Mouse (Mus musculus): Measurements from ENCODE around the gene Adgrl3. TPM values are rescaled to one million over a fixed set of nuclear protein-coding genes. Genes with fewer than 3 reads are reported as not detected.

Adgrl3 gene
- polyA plus RNA-seq, 1 experiment from 2014 or later = 9.0 TPM

- 81% methylated on average over 1 of the region's 1 CpGs for WGBS
- DNase-seq (ENCODE audit: low spot score) = no peak
- Histone ChIP-seq H3K27ac (no peak overlapping the region), H3K4me1 (no peaks in the 10 kb centered on the region), H3K36me3 (no peaks in the 10 kb centered on the region), H3K27me3 (ENCODE audit: insufficient read depth, poor library complexity, severe bottlenecking) (no peaks in the 10 kb centered on the region), H3K4me3 (no peak overlapping the region), H3K9me3 (no peaks in the 10 kb centered on the region)
Observed at GRCm38 (mm10) chr5:81568743-81569142, 548.8 kb downstream of the Adgrl3 start.

GRCm38 (mm10) chr5:81582886-81583285, 562.9 kb downstream of the Adgrl3 start:
- no peaks in the 10 kb centered on the region for H3K27me3 ChIP-seq (ENCODE audit: insufficient read depth, poor library complexity, severe bottlenecking)
- no peak overlapping the region for H3K27ac ChIP-seq
- 91% methylated on average over 5 of the region's 5 CpGs for WGBS

GRCm38 (mm10) chr5:81583425-81583824, 563.5 kb downstream of the Adgrl3 start:
- Histone ChIP-seq H3K4me1 (no peaks in the 10 kb centered on the region), H3K4me3 (no peak overlapping the region), H3K36me3 (no peaks in the 10 kb centered on the region), H3K27ac (no peak overlapping the region), H3K9me3 (no peaks in the 10 kb centered on the region), H3K27me3 (ENCODE audit: insufficient read depth, poor library complexity, severe bottlenecking) (no peaks in the 10 kb centered on the region)
- DNase-seq (ENCODE audit: low spot score) = no peak
- WGBS = 41% methylated on average over 3 of the region's 3 CpGs

More at GRCm38 (mm10) chr5:81582886-81583285, 562.9 kb downstream of the Adgrl3 start:
- H3K4me1 ChIP-seq = no peaks in the 10 kb centered on the region
- no peak for DNase-seq (ENCODE audit: low spot score)
- H3K9me3 ChIP-seq = no peaks in the 10 kb centered on the region
- no peaks in the 10 kb centered on the region for H3K36me3 ChIP-seq
- H3K4me3 ChIP-seq = no peak overlapping the region

- H3K4me3 ChIP-seq = no peak overlapping the region
- no peaks in the 10 kb centered on the region for H3K36me3 ChIP-seq
- no peaks in the 10 kb centered on the region for H3K27me3 ChIP-seq (ENCODE audit: insufficient read depth, poor library complexity, severe bottlenecking)
- H3K9me3 ChIP-seq = no peaks in the 10 kb centered on the region
- no peaks in the 10 kb centered on the region for H3K4me1 ChIP-seq
- 74% methylated on average over 3 of the region's 3 CpGs for WGBS
- no peak overlapping the region for H3K27ac ChIP-seq
- DNase-seq (ENCODE audit: low spot score) = no peak
Observed at GRCm38 (mm10) chr5:81584945-81585344, 565.0 kb downstream of the Adgrl3 start.

- no peak for DNase-seq (ENCODE audit: low spot score)
- 76% methylated on average over 14 of the region's 14 CpGs for WGBS
- H3K4me1 ChIP-seq = peaks cover 7% of the 10 kb centered on the region; the same call in 1 of the 2 replicates
- no peak overlapping the region for H3K27ac ChIP-seq
- no peaks in the 10 kb centered on the region for H3K36me3 ChIP-seq
- no peak overlapping the region for H3K4me3 ChIP-seq
- no peaks in the 10 kb centered on the region for H3K27me3 ChIP-seq (ENCODE audit: insufficient read depth, poor library complexity, severe bottlenecking)
- no peaks in the 10 kb centered on the region for H3K9me3 ChIP-seq
Observed at GRCm38 (mm10) chr5:81590005-81590694, 570.2 kb downstream of the Adgrl3 start.

- H3K4me1 ChIP-seq = peaks cover 7% of the 10 kb centered on the region; the same call in 1 of the 2 replicates
- H3K27me3 ChIP-seq (ENCODE audit: insufficient read depth, poor library complexity, severe bottlenecking) = no peaks in the 10 kb centered on the region
- no peak overlapping the region for H3K27ac ChIP-seq
- no peak for DNase-seq (ENCODE audit: low spot score)
- no peaks in the 10 kb centered on the region for H3K36me3 ChIP-seq
- H3K9me3 ChIP-seq = no peaks in the 10 kb centered on the region
- no peak overlapping the region for H3K4me3 ChIP-seq
- WGBS = 27% methylated on average over 3 of the region's 3 CpGs
Observed at GRCm38 (mm10) chr5:81591481-81591880, 571.5 kb downstream of the Adgrl3 start.

- no peaks in the 10 kb centered on the region for H3K27me3 ChIP-seq (ENCODE audit: insufficient read depth, poor library complexity, severe bottlenecking)
- peaks cover 7% of the 10 kb centered on the region; the same call in 1 of the 2 replicates for H3K4me1 ChIP-seq
- WGBS = 84% methylated on average over 1 of the region's 1 CpGs
- no peak for DNase-seq (ENCODE audit: low spot score)
- no peaks in the 10 kb centered on the region for H3K9me3 ChIP-seq
- no peaks in the 10 kb centered on the region for H3K36me3 ChIP-seq
- H3K4me3 ChIP-seq = no peak overlapping the region
- no peak overlapping the region for H3K27ac ChIP-seq
Observed at GRCm38 (mm10) chr5:81593396-81593995, 573.6 kb downstream of the Adgrl3 start.

- DNase-seq (ENCODE audit: low spot score) = no peak
- Histone ChIP-seq H3K4me1 (no peaks in the 10 kb centered on the region), H3K27me3 (ENCODE audit: insufficient read depth, poor library complexity, severe bottlenecking) (no peaks in the 10 kb centered on the region), H3K36me3 (no peaks in the 10 kb centered on the region), H3K9me3 (no peaks in the 10 kb centered on the region), H3K27ac (no peak overlapping the region), H3K4me3 (no peak overlapping the region)
- WGBS = 64% methylated on average over 6 of the region's 6 CpGs
Observed at GRCm38 (mm10) chr5:81598041-81598440, 578.1 kb downstream of the Adgrl3 start.

GRCm38 (mm10) chr5:81602889-81603288, 583.0 kb downstream of the Adgrl3 start:
- Histone ChIP-seq H3K4me3 (no peak overlapping the region), H3K9me3 (no peaks in the 10 kb centered on the region), H3K27me3 (ENCODE audit: insufficient read depth, poor library complexity, severe bottlenecking) (no peaks in the 10 kb centered on the region), H3K27ac (no peak overlapping the region), H3K36me3 (no peaks in the 10 kb centered on the region), H3K4me1 (no peaks in the 10 kb centered on the region)
- 89% methylated on average over 4 of the region's 4 CpGs for WGBS
- no peak for DNase-seq (ENCODE audit: low spot score)

GRCm38 (mm10) chr5:81605646-81606045, 585.7 kb downstream of the Adgrl3 start:
- no peak for DNase-seq (ENCODE audit: low spot score)
- Histone ChIP-seq H3K36me3 (no peaks in the 10 kb centered on the region), H3K4me1 (0 out of 2 replicates have a peak, but pooled peaks cover 5% of the 10 kb centered on the region)

GRCm38 (mm10) chr5:81610223-81610622, 590.3 kb downstream of the Adgrl3 start:
- Histone ChIP-seq H3K9me3 (no peaks in the 10 kb centered on the region), H3K27me3 (ENCODE audit: insufficient read depth, poor library complexity, severe bottlenecking) (no peaks in the 10 kb centered on the region), H3K36me3 (no peaks in the 10 kb centered on the region), H3K4me3 (no peak overlapping the region), H3K4me1 (0 out of 2 replicates have a peak, but pooled peaks cover 5% of the 10 kb centered on the region), H3K27ac (no peak overlapping the region)
- DNase-seq (ENCODE audit: low spot score) = no peak
- 57% methylated on average over 5 of the region's 5 CpGs for WGBS

More at GRCm38 (mm10) chr5:81605646-81606045, 585.7 kb downstream of the Adgrl3 start:
- Histone ChIP-seq H3K9me3 (no peaks in the 10 kb centered on the region), H3K4me3 (no peak overlapping the region), H3K27ac (no peak overlapping the region), H3K27me3 (ENCODE audit: insufficient read depth, poor library complexity, severe bottlenecking) (no peaks in the 10 kb centered on the region)
- WGBS = 76% methylated on average over 1 of the region's 1 CpGs

GRCm38 (mm10) chr5:81614674-81615073, 594.7 kb downstream of the Adgrl3 start:
- WGBS = 65% methylated on average over 4 of the region's 4 CpGs
- Histone ChIP-seq H3K27ac (no peak overlapping the region), H3K27me3 (ENCODE audit: insufficient read depth, poor library complexity, severe bottlenecking) (no peaks in the 10 kb centered on the region), H3K4me1 (0 out of 2 replicates have a peak, but pooled peaks cover 5% of the 10 kb centered on the region), H3K36me3 (no peaks in the 10 kb centered on the region), H3K9me3 (no peaks in the 10 kb centered on the region), H3K4me3 (no peak overlapping the region)
- DNase-seq (ENCODE audit: low spot score) = no peak

GRCm38 (mm10) chr5:81621106-81621505, 601.2 kb downstream of the Adgrl3 start:
- no peaks in the 10 kb centered on the region for H3K9me3 ChIP-seq
- no peaks in the 10 kb centered on the region for H3K36me3 ChIP-seq
- no peak overlapping the region for H3K4me3 ChIP-seq
- H3K4me1 ChIP-seq = no peaks in the 10 kb centered on the region
- no peak for DNase-seq (ENCODE audit: low spot score)
- 73% methylated on average over 5 of the region's 5 CpGs for WGBS
- H3K27me3 ChIP-seq (ENCODE audit: insufficient read depth, poor library complexity, severe bottlenecking) = no peaks in the 10 kb centered on the region
- H3K27ac ChIP-seq = no peak overlapping the region
